In genomic region chr15:83349225-83349953, GRCm38 (mm10) we compare ENCODE assay signal across 8 mouse cellular contexts. TPM values are rescaled to one million over a fixed set of nuclear protein-coding genes. Genes with fewer than 3 reads are reported as not detected.
DNase-seq lines count a peak whose midpoint lies in the region; ATAC-seq and TF ChIP-seq lines count a peak whose summit lies in the region.

No protein-coding gene starts in this region.

- H3K4me3 ChIP-seq in cerebellum, adult 2 months (replicated peaks; ENCODE audit: insufficient read depth, low read depth, low read length): peak overlapping the region; percentile 73
- H3K4me3 ChIP-seq in limb, embryonic 10.5 days: peak overlapping the region; percentile 81
- H3K4me3 ChIP-seq in neural tube, embryonic 15.5 days (replicated peaks): peak overlapping the region; percentile 57

- no peak for TF ChIP-seq POLR2A in cerebellum, adult 2 months (IDR thresholded peaks at IDR 0.05; ENCODE audit: borderline replicate concordance, insufficient read depth, low read length)

- peaks cover 7% of the 10 kb centered on the region for H3K36me3 ChIP-seq in limb, embryonic 10.5 days
- H3K36me3 ChIP-seq in neural tube, embryonic 15.5 days: 0 out of 2 replicates have a peak, but pooled peaks cover 3% of the 10 kb centered on the region

- H3K4me1 ChIP-seq in cerebellum, adult 2 months (ENCODE audit: control insufficient read depth, insufficient read depth, low read length): peaks cover 10% of the 10 kb centered on the region
- H3K4me1 ChIP-seq in limb, embryonic 10.5 days: peaks cover 20% of the 10 kb centered on the region
- H3K4me1 ChIP-seq in neural tube, embryonic 15.5 days: peaks cover 20% of the 10 kb centered on the region

- H3K27me3 ChIP-seq in cerebellum, adult 2 months (ENCODE audit: control insufficient read depth, insufficient read depth, low read length): no peaks in the 10 kb centered on the region
- no peaks in the 10 kb centered on the region for H3K27me3 ChIP-seq in limb, embryonic 10.5 days (ENCODE audit: low read depth, poor library complexity, severe bottlenecking)
- no peaks in the 10 kb centered on the region for H3K27me3 ChIP-seq in neural tube, embryonic 15.5 days (replicated peaks)

- no peaks in the 10 kb centered on the region for H3K9me3 ChIP-seq in limb, embryonic 10.5 days (replicated peaks)
- H3K9me3 ChIP-seq in neural tube, embryonic 15.5 days (replicated peaks): no peaks in the 10 kb centered on the region

- 15% methylated on average over 8 of the region's 8 CpGs for WGBS in cerebellum, adult 2 months
- WGBS in limb, embryonic 10.5 days: 15% methylated on average over 8 of the region's 8 CpGs
- 16% methylated on average over 8 of the region's 8 CpGs for WGBS in neural tube, embryonic 15.5 days

- DNase-seq in cerebellum, adult 2 months: no peak
- no peak for DNase-seq in cerebellum, postnatal 10 days
- peak; percentile 11 for DNase-seq in thymus, postnatal 4 days
- no peak for DNase-seq in thymus, postnatal 10 days (ENCODE audit: low spot score in 2 of 2)
- DNase-seq in limb, embryonic 10.5 days (ENCODE audit: low spot score): no peak
- no peak for DNase-seq in gastrocnemius, postnatal 4 days (ENCODE audit: low spot score in 2 of 2)
- no peak for DNase-seq in ovary, postnatal 10 days (ENCODE audit: low spot score)

- peak overlapping the region; percentile 88 for H3K4me2 ChIP-seq in neural tube, embryonic 15.5 days

- H3K9ac ChIP-seq in neural tube, embryonic 15.5 days (replicated peaks): peak overlapping the region; percentile 64

- peak; percentile 43 for ATAC-seq in neural tube, embryonic 15.5 days (ENCODE audit: low FRiP score)

- TF ChIP-seq CTCF in cerebellum, adult 2 months (IDR thresholded peaks at IDR 0.05; ENCODE audit: borderline replicate concordance, insufficient read depth, low read depth, low read length): no peak

- H3K27ac ChIP-seq in cerebellum, adult 2 months (ENCODE audit: insufficient read depth, low read length): peak overlapping the region; percentile 51; the same call in 1 of the 2 replicates
- H3K27ac ChIP-seq in limb, embryonic 10.5 days: peak overlapping the region; percentile 86
- H3K27ac ChIP-seq in neural tube, embryonic 15.5 days (replicated peaks): peak overlapping the region; percentile 48

RNA-seq across cellular contexts. Expression of gene Arfgap3, which starts 0.7 kb away (rescaled TPM):
- 19.9 and 21.5 TPM in 2 replicates for polyA plus RNA-seq in cerebellum, adult 2 months (2012; rRNA removed)
- polyA plus RNA-seq in limb, embryonic 10.5 days (2016; fragmentation: Nextera tagmentation; extraction: Ambion mirVana): 22.8 and 34.0 TPM in 2 replicates
- polyA plus RNA-seq in neural tube, embryonic 15.5 days (2015; fragmentation: Nextera tagmentation; extraction: Ambion mirVana): 37.0 and 39.6 TPM in 2 replicates
- total RNA-seq in gastrocnemius, postnatal 4 days (2021): 10 to 100 TPM; 25.4 to 27.4 TPM
